Mouse (Mus musculus) v-Abl transformed pro-B cells (cell line): ENCODE results near the gene Slc22a13.

Experiments
- in situ Hi-C, 2 experiments: fragments of 400-800 bp; cut with MboI; formaldehyde crosslinking; loops; one replicate each; pipeline ENCODE4 v1.15.1; 2025; ENCODE audit not compliant: unreplicated experiment in 2 of 2

Gene Slc22a13

GRCm38 (mm10) chr9:119144696-119145095 is 64.2 kb downstream of the Slc22a13 start:
- in situ Hi-C loops = no loop called here

DNA sequence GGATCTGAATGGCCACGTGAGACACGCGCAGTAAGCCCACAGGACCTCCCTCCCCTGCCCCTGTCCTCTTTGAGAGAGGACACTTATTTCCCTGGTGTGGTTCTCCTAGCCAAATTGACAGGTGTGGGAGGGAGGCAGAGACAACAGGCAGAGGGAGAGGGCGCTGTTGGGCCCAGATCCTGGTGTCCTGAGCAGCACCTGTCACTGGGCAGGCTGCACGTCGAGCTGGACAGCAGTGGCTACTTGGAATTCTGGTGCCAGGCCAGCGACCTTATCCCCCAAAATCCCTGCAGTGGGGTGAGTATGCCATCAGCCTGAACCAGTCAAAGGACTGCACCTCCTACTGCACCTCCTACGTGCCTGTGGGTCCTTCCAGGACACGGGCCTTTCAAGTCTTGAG is 65.5 kb downstream of the Slc22a13 start:
- in situ Hi-C loops = no loop called here
